Mouse (Mus musculus): ENCODE data around the gene Evi2a. TPM values are rescaled to one million over a fixed set of nuclear protein-coding genes. Genes with fewer than 3 reads are reported as not detected.

Gene Evi2a
- polyA plus RNA-seq, 1 experiment: 2.0 TPM

GRCm38 (mm10) chr11:79515331-79515730, 15.1 kb downstream of the Evi2a start:
- no peaks in the 10 kb centered on the region for H3K9me3 ChIP-seq
- no peaks in the 10 kb centered on the region for H3K27me3 ChIP-seq (replicated peaks)
- peaks cover 53% of the 10 kb centered on the region for H3K4me1 ChIP-seq
- peaks cover 64% of the 10 kb centered on the region for H3K36me3 ChIP-seq (replicated peaks; ENCODE audit: low read length)
- TF ChIP-seq FLI1 (IDR thresholded peaks at IDR 0.05; ENCODE audit: low read length) (no peak), GATA1 (IDR thresholded peaks at IDR 0.05; ENCODE audit: borderline replicate concordance, low read length) (no peak)
- H3K4me3 ChIP-seq (replicated peaks): no peak overlapping the region

DNA sequence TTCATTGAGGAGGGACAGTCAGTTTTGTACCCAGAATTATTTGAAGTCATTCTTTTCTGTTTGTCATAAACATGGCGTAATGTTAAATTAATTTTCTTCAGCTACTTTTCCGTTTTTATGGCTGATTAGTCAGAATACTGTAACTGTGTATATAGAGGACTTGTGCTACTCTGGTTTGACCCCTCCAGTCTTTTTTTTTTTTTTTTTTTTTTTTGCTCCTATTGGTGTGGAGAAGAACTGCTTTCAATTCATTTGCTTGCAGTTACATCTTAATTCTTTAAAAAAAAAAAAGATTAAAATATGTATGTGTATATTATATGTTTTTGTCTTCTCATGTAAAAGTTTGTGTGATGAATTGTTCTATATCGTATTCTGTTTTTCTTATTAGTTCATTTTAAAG, 18.4 kb downstream of the Evi2a start:
- H3K27me3 ChIP-seq (replicated peaks): no peaks in the 10 kb centered on the region
- H3K4me1 ChIP-seq: peaks cover 28% of the 10 kb centered on the region
- H3K9me3 ChIP-seq: no peaks in the 10 kb centered on the region
- no peak for TF ChIP-seq GATA1 (IDR thresholded peaks at IDR 0.05; ENCODE audit: borderline replicate concordance, low read length)
- TF ChIP-seq FLI1 (IDR thresholded peaks at IDR 0.05; ENCODE audit: low read length): no peak
- no peak overlapping the region for H3K4me3 ChIP-seq (replicated peaks)
- H3K36me3 ChIP-seq (replicated peaks; ENCODE audit: low read length): peaks cover 45% of the 10 kb centered on the region

DNA sequence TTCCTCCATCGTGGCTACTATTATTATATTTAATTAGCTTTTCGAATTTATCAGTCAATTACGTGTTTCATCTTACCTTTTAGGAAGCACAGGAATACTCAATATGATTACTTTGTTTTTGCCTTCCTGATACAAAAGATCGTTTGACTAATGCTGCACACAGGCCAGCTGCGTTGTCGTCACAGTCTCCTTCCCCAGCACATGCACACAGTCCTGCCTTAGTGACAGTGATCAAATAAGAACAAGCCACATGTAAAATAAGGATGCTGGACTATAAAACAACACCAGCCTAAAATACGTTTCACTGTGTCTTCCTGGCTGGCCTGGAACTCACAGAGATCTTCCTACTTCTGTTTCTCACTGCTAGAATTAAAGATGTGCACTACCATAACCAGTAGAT, 25.9 kb downstream of the Evi2a start:
- Histone ChIP-seq H3K36me3 (replicated peaks; ENCODE audit: low read length) (no peaks in the 10 kb centered on the region), H3K27me3 (replicated peaks) (no peaks in the 10 kb centered on the region), H3K4me3 (replicated peaks) (no peak overlapping the region), H3K9me3 (no peaks in the 10 kb centered on the region), H3K4me1 (peaks cover 12% of the 10 kb centered on the region)
- no peak for TF ChIP-seq FLI1 (IDR thresholded peaks at IDR 0.05; ENCODE audit: low read length)
- no peak for TF ChIP-seq GATA1 (IDR thresholded peaks at IDR 0.05; ENCODE audit: borderline replicate concordance, low read length)

DNA sequence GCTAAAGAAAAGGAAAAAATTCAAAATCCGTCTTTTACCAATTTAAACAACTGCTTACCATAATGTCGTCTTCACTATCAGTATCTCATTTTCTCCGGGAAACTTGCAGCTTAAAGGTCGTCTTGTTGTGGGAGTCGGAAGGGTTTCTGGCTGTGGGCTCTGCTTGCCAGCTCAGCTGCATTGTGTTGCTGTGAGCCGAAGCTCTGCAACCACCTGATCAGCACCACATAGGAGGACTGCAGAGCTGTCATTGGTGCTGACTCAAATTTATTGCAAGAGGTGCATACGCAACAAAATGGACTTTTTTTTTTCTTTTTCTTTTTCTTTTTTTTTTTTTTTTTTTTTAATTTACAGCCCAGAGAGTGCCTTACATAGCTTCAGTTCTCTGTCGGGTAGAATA, 26.6 kb downstream of the Evi2a start, which contains the start of gene Omg:
Gene Omg (minus strand): TSS at position 240 of the 400 bp plus-strand sequence.
- H3K4me3 ChIP-seq (replicated peaks): no peak within 1 kb of the TSS
- peaks cover 12% of the 10 kb centered on the region for H3K4me1 ChIP-seq
- H3K27me3 ChIP-seq (replicated peaks): no peaks in the 10 kb centered on the region
- no peaks in the 10 kb centered on the region for H3K36me3 ChIP-seq (replicated peaks; ENCODE audit: low read length)
- TF ChIP-seq FLI1 (IDR thresholded peaks at IDR 0.05; ENCODE audit: low read length) (no peak), GATA1 (IDR thresholded peaks at IDR 0.05; ENCODE audit: borderline replicate concordance, low read length) (no peak)
- no peaks in the 10 kb centered on the region for H3K9me3 ChIP-seq

GRCm38 (mm10) chr11:79502917-79503316, 27.5 kb downstream of the Evi2a start:
- H3K4me1 ChIP-seq: peaks cover 12% of the 10 kb centered on the region
- H3K4me3 ChIP-seq (replicated peaks): no peak overlapping the region
- H3K27me3 ChIP-seq (replicated peaks): no peaks in the 10 kb centered on the region
- TF ChIP-seq GATA1 (IDR thresholded peaks at IDR 0.05; ENCODE audit: borderline replicate concordance, low read length) (no peak), FLI1 (IDR thresholded peaks at IDR 0.05; ENCODE audit: low read length) (no peak)
- no peaks in the 10 kb centered on the region for H3K36me3 ChIP-seq (replicated peaks; ENCODE audit: low read length)
- H3K9me3 ChIP-seq: no peaks in the 10 kb centered on the region

GRCm38 (mm10) chr11:79494976-79495800, 35.2 kb downstream of the Evi2a start:
- Histone ChIP-seq H3K36me3 (replicated peaks; ENCODE audit: low read length) (no peaks in the 10 kb centered on the region), H3K4me3 (replicated peaks) (no peak overlapping the region), H3K4me1 (peaks cover 11% of the 10 kb centered on the region), H3K9me3 (no peaks in the 10 kb centered on the region), H3K27me3 (replicated peaks) (no peaks in the 10 kb centered on the region)
- TF ChIP-seq GATA1 (IDR thresholded peaks at IDR 0.05; ENCODE audit: borderline replicate concordance, low read length): no peak
- TF ChIP-seq FLI1 (IDR thresholded peaks at IDR 0.05; ENCODE audit: low read length): no peak

GRCm38 (mm10) chr11:79484721-79485120, 45.7 kb downstream of the Evi2a start:
- TF ChIP-seq FLI1 (IDR thresholded peaks at IDR 0.05; ENCODE audit: low read length) (no peak), GATA1 (IDR thresholded peaks at IDR 0.05; ENCODE audit: borderline replicate concordance, low read length) (no peak)
- Histone ChIP-seq H3K4me3 (replicated peaks) (no peak overlapping the region), H3K27me3 (replicated peaks) (no peaks in the 10 kb centered on the region), H3K4me1 (peaks cover 12% of the 10 kb centered on the region; the same call in 1 of the 2 replicates), H3K36me3 (replicated peaks; ENCODE audit: low read length) (peaks cover 7% of the 10 kb centered on the region), H3K9me3 (no peaks in the 10 kb centered on the region)

GRCm38 (mm10) chr11:79483876-79484528, 46.4 kb downstream of the Evi2a start:
- Histone ChIP-seq H3K27me3 (replicated peaks) (no peaks in the 10 kb centered on the region), H3K4me3 (replicated peaks) (peak overlapping the region; percentile 12), H3K36me3 (replicated peaks; ENCODE audit: low read length) (peaks cover 7% of the 10 kb centered on the region), H3K4me1 (peaks cover 12% of the 10 kb centered on the region; the same call in 1 of the 2 replicates), H3K9me3 (no peaks in the 10 kb centered on the region)
- TF ChIP-seq GATA1 (IDR thresholded peaks at IDR 0.05; ENCODE audit: borderline replicate concordance, low read length): no peak
- no peak for TF ChIP-seq FLI1 (IDR thresholded peaks at IDR 0.05; ENCODE audit: low read length)

GRCm38 (mm10) chr11:79483392-79483791, 47.0 kb downstream of the Evi2a start:
- H3K4me3 ChIP-seq (replicated peaks): no peak overlapping the region

More at GRCm38 (mm10) chr11:79483392-79483791, 47.0 kb downstream of the Evi2a start:
- H3K27me3 ChIP-seq (replicated peaks): no peaks in the 10 kb centered on the region
- peaks cover 7% of the 10 kb centered on the region for H3K36me3 ChIP-seq (replicated peaks; ENCODE audit: low read length)
- peaks cover 12% of the 10 kb centered on the region; the same call in 1 of the 2 replicates for H3K4me1 ChIP-seq
- no peaks in the 10 kb centered on the region for H3K9me3 ChIP-seq
- no peak for TF ChIP-seq GATA1 (IDR thresholded peaks at IDR 0.05; ENCODE audit: borderline replicate concordance, low read length)
- no peak for TF ChIP-seq FLI1 (IDR thresholded peaks at IDR 0.05; ENCODE audit: low read length)

Other genes with a start within 250 kb of the Evi2a start
- not detected in 2 replicates for gene Gm9964, start 233.7 kb downstream of the Evi2a start, polyA plus RNA-seq (2012; ENCODE audit: insufficient read depth, low replicate concordance)
- 4.5 and 6.1 TPM in 2 replicates for gene Nf1, start 190.9 kb downstream of the Evi2a start, polyA plus RNA-seq (2012; ENCODE audit: insufficient read depth, low replicate concordance)
- gene Omg, start 26.5 kb downstream of the Evi2a start, polyA plus RNA-seq (2012; ENCODE audit: insufficient read depth, low replicate concordance): not detected in 2 replicates
- gene Evi2b, start 6.8 kb downstream of the Evi2a start, polyA plus RNA-seq (2012; ENCODE audit: insufficient read depth, low replicate concordance): 5.5 and 13.5 TPM in 2 replicates
- 0.41 TPM in 1 of 2 replicates, not detected in the other for gene Evi2, start within 50 bp of the Evi2a start, polyA plus RNA-seq (2012; ENCODE audit: insufficient read depth, low replicate concordance)
- 0.03 TPM in 1 of 2 replicates, not detected in the other for gene Rab11fip4, start 60.6 kb upstream of the Evi2a start, polyA plus RNA-seq (2012; ENCODE audit: insufficient read depth, low replicate concordance)

Data from megakaryocyte, embryonic 14.5 days (primary cell).